Mouse (Mus musculus) heart, adult 18-20 months (tissue): ENCODE measurements at regions not wholly inside any gene's neighbourhood (a gene's known extent, or its start where the extent isn't known, plus 50 kb on each side); places are given as distances from the start of the nearest gene placed in this dataset.
"Not testable (repeated sequence)": the region's sequence is repeated elsewhere in the genome, so short reads cannot be mapped to it uniquely, and the experiment has no call there.

ENCODE experiments used
- DNase-seq, 2 experiments: peaks; one replicate each; pipeline ENCODE4 v3.0.0; 2021 to 2022; ENCODE audit warnings: mixed read lengths in 1 of 2

DNA sequence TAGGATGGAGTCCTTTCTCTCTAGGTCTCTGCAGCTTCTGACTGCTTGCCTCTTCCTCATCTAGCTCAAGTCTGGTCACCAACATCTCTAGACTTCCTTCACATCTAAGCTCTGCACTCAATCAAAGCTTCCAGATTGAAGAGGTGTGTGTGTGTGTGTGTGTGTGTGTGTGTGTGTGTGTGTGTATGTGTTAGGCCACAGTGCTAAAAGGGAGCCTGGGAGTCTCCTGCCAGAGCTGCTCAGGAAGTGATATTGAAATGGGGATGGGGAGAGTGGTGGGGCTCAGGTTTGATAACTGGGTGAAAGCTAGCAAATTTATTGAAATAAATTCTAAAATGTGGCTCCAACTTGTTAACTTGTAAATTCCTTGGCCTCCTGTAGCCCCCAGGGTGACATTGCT lies 73.3 kb downstream of the Gm31371 start:
- DNase-seq: not testable (repeated sequence)

DNA sequence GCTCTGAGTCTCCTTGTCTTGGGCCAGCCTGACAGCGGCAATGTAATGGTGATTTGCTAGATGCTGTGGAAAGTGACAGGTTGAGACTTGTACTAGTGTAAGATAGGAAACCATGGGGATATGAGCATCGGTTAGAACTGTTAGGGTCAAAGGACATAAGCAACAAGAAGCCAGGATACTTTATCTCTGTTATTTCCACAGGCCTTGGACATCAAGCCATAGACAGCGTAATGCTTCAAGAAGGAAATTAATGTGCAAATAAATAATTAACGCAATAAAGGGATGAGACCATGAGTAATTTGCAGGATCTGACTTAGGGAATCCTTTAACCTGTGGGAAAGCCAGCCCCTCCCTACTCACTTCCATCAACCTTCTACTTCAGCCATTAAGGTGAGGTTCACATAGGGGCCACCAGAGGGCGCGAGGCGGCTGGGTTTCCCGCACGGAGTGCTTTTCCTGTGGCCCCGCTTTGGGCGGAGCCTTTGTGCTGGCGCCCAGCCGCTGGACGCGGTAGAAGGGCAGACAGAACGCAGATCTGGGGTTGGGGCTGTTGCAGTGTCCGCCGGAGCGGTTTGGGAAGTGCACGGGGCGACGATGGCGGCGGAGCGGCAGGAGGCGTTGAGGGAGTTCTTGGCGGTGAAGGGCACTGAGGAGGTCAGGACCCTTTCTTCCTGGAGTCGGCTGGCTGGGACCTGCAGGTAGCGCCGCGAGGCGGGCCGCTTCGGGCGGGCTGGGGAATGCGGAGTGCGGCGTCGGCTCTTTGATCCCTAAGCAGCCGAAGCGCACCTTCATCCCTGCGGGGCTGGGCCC lies 76.5 kb downstream of the Gm31371 start:
- DNase-seq: peak; percentile 66 to 74

DNA sequence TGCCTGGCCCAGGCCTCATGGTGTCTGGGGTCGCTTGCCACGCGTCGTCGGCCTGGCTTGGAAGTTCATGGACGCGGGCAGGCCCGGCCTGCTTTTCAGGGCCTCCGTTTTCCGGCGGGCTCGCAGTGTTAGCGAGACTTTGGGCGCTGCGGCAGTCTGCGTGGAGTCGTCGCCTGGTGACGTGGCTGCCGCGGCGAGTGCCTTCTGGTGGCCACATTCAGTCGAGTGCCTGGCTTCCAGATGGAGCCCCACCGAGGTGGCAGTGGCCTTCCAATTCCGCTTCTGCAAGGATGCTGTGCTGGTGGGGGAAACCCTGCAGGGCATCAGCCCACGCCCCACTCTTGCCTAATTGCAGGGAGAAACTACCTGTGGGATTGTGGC lies 77.1 kb downstream of the Gm31371 start:
- not testable (repeated sequence) for DNase-seq

DNA sequence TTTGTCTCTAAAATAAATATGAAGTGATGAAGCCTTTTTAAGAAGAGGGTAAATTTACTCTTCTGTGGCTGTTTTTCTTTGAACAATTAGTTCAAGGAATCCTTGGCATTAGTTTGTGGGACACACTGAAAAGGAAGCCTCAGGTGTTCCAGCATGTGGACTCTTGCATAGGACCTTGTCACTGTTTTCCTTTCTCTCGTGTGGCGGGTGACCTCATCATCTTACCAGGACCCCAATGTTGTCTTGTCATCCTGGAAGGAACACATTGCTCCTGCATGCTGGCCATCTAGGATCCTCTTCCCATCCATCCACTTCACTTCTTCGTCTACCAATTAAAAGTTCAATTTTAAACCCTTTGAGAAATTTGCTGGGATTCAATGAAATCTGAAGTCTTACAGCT lies 104.9 kb downstream of the Gm31371 start:
- DNase-seq: peak; percentile 20 to 33

DNA sequence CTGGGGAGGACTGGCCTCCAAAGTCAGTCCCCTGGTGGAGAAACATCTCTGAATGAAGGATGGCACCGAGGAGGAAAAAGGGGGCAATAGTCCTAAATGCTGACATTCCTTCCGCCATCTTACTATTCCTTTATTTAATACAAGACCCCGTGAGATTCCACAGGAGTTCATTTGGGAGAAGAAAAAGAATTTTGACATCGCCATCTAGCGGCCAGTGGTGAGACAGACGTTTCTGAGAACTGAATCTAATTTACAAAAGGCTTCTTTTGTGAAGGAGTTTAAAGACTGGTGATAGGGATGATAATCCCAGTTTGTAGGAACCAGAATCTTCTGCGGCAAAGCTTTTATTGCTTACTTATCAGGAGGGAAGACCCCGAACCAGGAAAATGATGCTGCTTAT lies 107.8 kb downstream of the Gm31371 start:
- peak in 1 of 2 experiments; percentile 7 for DNase-seq

DNA sequence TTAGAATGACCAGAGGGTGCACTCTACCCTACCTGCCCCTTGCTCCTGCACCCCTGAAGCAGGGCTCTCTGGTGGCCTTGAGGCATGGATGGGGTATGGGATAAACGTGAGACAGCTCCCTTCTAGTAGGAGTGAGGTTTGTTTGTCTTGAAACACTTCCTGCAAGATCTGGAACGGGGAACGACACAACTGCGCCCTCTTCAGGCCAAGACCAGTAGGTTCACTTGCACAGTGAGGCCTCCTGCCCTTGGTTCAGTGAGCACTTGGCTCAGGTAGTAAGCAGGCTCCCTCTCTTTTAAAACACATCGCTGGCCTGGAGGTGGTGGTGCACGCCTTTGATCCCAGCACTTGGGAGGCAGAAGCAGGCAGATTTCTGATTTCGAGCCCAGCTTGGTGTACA lies 110.1 kb downstream of the Gm31371 start:
- peak in 1 of 2 experiments; percentile 23 for DNase-seq

DNA sequence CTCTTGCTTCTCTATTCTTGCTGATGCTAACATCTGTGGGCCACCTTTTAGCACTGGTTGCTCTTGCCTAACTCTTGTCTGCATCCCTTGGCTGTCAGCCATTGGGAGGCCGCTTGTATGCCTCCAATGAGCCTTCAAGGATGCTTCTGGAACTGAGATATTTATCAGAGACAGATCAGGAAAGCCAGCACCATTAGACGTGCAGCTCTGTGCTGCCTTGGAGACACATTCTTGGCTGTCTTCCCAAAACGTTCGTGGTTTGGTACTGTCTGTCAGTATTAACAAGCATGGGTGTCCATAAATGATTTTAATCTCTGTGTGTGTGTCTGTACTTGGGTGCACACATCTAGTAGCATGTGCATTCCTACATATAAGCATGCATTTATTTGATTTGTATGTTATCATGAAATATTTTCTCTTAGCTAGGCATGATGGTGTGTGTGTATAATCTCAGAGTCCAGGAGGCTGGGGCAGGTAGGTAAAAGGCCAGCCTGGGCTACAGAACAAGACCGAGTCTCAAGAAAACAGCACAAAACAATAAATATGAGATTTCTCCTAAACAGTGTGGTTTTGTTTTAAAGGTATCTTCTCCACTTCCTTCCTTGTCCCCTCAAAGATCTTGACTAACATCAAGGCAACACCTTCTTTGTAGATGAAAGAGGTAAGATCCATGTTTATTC lies 111.4 kb downstream of the Gm31371 start:
- DNase-seq: peak in 1 of 2 experiments; percentile 10

DNA sequence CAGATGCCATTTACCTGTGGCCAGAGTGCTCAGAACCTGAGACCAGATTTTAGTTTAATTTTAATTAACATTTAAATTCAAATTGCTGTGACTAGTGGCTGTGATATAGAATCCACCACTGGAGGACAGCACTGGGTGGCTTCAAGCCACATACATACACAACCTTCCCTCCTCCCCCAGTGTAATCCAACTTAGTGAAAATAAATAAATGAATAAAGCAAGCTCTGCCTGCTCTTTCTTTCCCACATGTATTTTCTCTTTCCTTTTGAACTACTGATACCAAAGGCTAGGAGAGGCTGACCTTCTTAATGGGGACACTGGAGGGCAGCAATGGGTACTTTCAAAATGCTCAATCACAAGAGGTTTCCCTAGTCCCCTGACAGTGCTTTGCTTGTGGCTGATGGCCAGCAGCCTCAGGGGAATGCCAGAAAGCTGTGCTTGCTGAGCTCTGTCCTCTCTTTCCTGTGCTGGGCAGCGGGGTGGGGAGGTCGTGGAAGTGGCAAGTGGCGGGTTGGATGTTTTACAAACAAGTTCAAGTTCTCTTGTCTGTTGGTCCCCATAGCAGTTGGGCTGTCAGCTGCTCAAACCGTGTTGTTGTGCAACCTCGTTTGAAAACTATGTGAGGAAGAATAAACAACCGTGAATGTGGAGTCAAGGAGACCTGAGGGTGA lies 112.4 kb downstream of the Gm31371 start:
- not testable (repeated sequence) for DNase-seq

DNA sequence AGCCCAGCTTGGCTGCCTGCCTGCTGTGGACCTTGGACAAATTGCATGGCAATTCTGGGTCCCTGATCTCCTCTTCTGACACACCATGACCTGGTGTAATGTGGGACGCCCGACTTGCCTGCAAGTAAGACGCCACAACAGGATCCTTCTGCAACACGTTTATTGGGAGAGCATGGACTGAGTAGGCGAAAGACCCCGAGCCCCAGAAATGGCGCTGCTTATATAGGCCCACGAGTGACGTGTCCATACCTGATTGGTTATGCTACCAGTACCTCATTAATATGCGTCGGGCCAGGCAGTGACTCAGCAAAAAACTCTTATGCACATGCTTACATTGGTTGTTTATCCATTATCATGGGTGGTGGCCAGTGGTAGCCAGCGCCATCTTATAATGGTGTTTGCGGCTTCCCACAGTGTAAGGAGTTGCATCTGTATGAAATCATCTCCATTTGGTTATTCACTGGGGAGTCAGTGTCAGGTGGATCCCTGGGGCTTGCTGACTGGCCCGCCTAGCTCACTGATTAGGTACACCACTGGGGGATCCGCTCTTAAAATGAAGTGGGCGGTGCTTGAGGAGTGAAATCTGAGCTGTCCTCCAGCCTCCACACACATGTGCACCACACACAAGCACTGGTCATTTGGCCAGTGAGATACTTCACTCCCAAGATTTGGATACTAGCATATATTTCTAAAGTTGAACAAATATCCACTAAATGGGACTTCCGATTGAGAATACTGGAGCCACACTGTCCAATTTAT lies 113.1 kb downstream of the Gm31371 start:
- DNase-seq: peak; percentile 21 to 47

DNA sequence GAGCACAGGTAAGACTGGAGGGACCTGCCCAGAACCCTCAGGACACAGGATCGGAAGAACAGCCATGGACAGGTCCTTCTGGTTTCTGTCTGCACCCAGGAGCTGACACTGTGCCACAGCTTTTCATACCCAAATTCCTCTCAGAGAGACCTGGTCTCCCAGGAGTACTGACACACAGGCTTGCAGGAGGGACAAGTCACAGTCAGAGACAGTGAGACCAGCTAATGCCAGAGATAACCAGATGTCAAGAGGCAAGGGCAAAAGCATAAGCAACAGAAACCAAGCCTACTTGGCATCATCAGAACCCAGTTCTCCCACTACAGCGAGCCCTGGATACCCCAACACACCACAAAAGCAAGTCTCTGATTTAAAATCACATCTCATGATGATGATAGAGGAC lies 122.3 kb downstream of the Gm31371 start:
- not testable (repeated sequence) for DNase-seq

DNA sequence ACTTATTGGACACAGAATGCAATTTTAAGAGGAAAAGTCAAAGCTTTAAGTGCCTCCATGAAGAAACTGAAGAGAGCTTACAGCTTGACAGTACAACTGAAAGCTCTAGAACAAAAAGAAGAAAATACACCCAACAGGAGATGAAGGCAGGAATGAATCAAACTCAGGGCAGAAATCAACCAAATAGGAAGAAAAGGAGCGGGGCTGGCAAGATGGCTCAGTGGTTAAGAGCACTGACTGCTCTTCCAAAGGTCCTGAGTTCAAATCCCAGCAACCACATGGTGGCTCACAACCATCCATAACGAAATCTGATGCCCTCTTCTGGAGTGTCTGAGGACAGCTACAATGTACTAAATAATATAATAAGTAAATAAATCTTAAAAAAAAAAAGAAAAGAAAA lies 124.8 kb downstream of the Gm31371 start:
- peak in 1 of 2 experiments; percentile 12 for DNase-seq

DNA sequence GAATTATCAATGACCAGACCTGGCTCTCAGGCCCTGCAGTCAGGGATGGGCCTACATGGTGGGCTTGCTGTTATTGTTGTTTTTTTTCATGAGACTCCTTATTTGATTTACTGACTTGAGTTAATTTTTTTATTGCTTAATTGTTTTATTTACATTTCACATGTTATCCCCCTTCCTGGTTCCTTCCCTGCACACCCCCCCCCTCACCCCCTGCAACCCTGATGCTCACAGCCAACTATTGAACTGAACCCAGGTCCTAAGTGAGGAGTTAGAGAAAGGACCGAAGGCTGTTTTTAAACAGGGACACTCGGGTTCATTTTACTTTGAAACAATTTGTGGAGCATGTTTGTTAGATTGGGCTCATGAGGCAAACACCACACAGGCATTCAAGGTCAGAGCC lies 126.9 kb downstream of the Gm31371 start:
- DNase-seq: not testable (repeated sequence)

DNA sequence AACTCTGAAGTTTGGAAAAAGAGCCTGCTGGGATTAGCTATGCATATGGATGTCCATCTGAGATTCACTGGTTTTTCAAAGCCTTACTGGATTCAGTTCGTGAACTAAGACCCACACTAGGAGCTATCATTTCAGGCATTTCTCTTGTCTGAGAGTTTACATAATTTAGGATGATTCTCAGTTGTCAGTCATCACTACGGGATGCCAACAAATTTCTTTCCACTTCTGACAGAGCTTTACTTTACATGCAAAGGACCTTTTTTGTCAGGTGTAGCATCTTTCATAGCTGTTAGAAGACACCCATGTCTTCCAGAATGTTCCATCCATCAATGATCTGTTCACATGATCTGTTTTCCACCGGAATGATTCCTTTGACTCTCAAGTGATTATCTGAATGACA lies 154.4 kb downstream of the Gm31371 start:
- DNase-seq: peak; percentile 17

DNA sequence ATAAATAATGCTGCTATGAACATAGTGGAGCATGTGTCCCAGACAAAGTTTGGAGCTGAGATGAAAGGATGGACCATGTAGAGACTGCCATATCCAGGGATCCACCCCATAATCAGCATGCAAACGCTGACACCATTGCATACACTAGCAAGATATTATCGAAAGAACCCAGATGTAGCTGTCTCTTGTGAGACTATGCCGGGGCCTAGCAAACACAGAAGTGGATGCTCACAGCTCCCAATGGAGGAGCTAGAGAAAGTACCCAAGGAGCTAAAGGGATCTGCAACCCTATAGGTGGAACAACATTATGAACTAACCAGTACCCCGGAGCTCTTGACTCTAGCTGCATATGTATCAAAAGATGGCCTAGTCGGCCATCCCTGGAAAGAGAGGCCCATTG lies 194.9 kb downstream of the Gm31371 start:
- DNase-seq: not testable (repeated sequence)

DNA sequence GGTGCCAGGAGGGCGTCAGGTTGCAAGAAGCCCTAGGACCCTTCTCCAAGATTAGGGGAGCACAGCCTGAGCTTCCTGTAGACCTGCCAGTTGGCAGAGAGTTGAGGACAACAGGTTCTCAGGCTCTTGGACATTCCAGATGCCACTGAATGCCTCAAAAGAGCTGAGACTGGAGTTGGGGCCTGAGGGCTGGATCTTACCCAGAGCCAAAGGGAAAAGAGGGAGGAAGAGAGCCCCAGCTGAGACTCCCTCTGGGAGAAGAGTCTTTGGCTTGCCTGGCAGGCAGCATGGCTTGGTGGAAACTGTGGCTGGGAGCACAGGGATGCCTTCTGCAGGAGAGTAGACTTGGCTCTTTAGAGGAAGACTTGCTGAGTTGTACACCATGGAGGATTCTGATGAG lies 197.0 kb downstream of the Gm31371 start:
- not testable (repeated sequence) for DNase-seq

DNA sequence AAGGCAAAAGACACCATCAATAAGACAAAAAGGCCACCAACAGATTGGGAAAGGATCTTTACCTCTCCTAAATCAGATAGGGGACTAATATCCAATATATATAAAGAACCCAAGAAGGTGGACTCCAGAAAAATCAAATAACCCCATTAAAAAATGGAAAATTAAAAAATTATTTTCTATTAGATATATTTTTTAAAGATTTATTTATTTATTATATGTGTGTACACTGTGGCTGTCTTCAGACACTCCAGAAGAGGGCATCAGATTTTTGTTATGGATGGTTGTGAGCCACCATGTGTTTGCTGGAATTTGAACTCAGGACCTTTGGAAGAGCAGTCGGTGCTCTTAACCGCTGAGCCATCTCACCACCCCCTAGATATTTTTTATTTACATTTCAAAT lies 199.2 kb downstream of the Gm31371 start:
- not testable (repeated sequence) for DNase-seq

DNA sequence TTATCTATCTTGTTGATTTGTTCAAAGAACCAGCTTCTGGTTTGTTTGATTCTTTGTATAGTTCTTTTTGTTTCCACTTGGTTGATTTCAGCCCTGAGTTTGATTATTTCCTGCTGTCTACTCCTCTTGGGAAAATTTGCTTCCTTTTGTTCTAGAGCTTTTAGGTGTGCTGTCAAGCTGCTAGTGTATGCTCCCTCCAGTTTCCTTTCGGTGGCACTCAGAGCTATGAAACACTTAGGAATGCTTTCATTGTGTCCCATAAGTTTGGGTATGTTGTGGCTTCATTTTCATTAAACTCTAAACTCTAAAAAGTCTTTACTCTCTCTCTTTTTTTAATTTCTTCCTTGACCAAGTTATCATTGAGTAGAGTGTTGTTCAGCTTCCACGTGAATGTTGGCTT lies 204.0 kb downstream of the Gm31371 start:
- DNase-seq: not testable (repeated sequence)

DNA sequence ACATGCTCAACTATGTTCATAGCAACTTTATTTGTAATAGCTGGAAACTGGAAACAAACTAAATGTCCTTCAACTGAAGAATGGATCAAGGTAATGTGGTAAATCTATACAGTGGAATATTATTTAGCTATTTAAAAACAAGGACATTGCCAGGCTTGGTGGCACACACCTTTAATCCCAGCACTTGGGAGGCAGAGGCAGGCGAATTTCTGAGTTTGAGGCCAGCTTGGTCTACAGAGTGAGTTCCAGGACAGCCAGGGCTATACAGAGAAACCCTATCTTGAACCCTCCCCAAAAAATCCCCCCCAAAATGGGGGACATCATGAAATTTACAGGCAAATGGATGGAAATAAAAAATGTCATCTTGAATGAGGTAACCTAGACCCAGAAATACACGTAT lies 213.6 kb downstream of the Gm31371 start:
- DNase-seq: not testable (repeated sequence)

DNA sequence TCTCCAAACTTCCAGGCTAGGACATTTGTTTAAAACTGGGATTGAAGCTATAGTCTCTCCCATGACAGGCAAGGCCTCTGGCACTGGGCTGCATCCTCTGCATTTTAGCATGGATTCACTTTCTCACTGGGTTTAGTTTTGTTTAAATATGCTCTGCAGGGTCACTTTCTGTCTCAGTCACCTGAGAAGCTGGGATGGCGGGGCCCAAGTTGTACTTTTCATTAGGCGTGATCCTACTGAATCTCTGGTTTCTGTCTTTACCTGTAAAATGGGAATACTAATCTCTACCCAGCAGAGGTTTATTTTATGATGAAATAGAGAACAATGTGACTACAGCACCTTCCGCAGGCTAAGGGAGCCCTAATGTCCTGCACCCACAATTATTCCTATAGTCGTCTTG lies 216.4 kb downstream of the Gm31371 start:
- DNase-seq: not testable (repeated sequence)

DNA sequence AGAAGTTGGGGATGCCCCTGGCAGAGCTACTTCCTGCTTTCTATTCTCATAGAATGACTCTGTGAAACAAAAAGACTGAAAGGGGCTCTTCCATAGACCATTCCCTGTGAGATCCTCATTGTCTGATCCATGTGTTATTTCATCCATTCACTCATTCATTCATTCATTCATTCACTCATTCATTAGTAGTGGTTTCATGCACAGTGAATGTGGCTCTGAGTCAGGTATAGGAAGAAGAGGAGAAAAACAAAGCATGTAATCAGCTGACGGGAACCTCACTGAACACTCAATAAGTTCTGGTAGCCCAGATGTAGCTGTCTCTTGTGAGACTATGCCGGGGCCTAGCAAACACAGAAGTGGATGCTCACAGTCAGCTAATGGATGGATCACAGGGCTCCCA lies 217.0 kb downstream of the Gm31371 start:
- DNase-seq: not testable (repeated sequence)

DNA sequence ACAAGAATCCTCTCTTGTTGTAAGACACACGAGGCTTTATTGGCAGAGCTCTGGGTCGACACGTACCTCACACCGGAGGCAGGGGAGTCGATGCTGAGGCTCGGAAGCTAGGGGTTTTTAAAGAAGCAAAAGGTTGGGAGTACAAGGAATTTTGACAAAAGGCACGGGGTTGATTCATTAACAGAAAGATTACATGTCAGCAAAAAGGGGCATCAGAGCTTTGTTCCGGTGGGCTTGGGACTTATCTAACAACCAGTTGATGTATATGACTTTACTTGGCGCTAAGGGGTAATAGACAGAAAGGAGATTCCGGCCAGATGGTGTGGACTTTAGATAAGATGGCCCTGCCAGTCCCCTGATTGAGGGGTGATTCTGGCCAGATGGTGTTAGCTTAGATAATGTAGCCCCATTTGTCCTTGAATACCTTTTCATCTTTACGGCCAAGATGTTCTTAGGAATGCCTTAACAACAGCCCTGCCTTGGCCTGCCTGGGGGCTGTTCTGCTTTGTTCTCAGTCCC lies 218.3 kb downstream of the Gm31371 start:
- not testable (repeated sequence) for DNase-seq
